Mouse (Mus musculus) G1E (cell line): ENCODE results near the gene Rspry1. TPM values are rescaled to one million over a fixed set of nuclear protein-coding genes. Genes with fewer than 3 reads are reported as not detected.
A peak's percentile ranks its signal among the peaks of the same experiment; 100 is the strongest.

Experiments
- ATAC-seq: 2 replicates; pipeline ENCODE4 v1.8.0; 2016; ENCODE audit warnings: mild to moderate bottlenecking; ENCODE audit not compliant: insufficient number of reproducible peaks, poor library complexity, low FRiP score, severe bottlenecking; ENCODE audit errors: extremely low read depth
- DNase-seq: peaks from one replicate; pipeline ENCODE4 v3.0.0; 2012; ENCODE audit warnings: low spot score
- H3K27me3 ChIP-seq: 2 replicates; pipeline ENCODE4 v1.6.1; 2012; ENCODE audit warnings: mild to moderate bottlenecking, low read length, inconsistent platforms; ENCODE audit not compliant: insufficient read depth
- H3K36me3 ChIP-seq: replicated peaks from 2 replicates; pipeline ENCODE3; 2012; ENCODE audit warnings: mild to moderate bottlenecking, inconsistent platforms
- H3K4me1 ChIP-seq: 2 replicates; pipeline ENCODE4 v1.6.1; 2012; ENCODE audit warnings: low read depth, low read length, inconsistent platforms, mixed read lengths; ENCODE audit not compliant: insufficient read depth
- H3K4me3 ChIP-seq: 2 replicates; pipeline ENCODE4 v1.5.1; 2012; ENCODE audit warnings: low read depth, mild to moderate bottlenecking, inconsistent platforms, low read length, moderate library complexity, mixed read lengths
- H3K9me3 ChIP-seq: replicated peaks from 2 replicates; pipeline ENCODE4 v1.6.1; 2012; ENCODE audit warnings: inconsistent platforms
- CTCF ChIP-seq: IDR thresholded peaks from 2 replicates; pipeline ENCODE4 v1.5.1; 2012; ENCODE audit warnings: low read depth, low read length, inconsistent platforms, mixed read lengths
- GATA1 ChIP-seq: IDR thresholded peaks from 2 replicates; pipeline ENCODE4 v1.6.1; 2012; ENCODE audit warnings: borderline replicate concordance, low read length, inconsistent platforms, mixed read lengths
- GATA2 ChIP-seq: IDR thresholded peaks from 2 replicates; pipeline ENCODE4 v1.6.1; 2012; ENCODE audit warnings: low read depth, low read length, inconsistent platforms, borderline replicate concordance
- POLR2AphosphoS5 ChIP-seq: IDR thresholded peaks from 2 replicates; pipeline ENCODE4 v1.6.1; 2012; ENCODE audit warnings: low read depth, low read length, inconsistent platforms; ENCODE audit not compliant: insufficient replicate concordance
- TAL1 ChIP-seq: conservative IDR thresholded peaks from 2 replicates; pipeline ENCODE4 v1.6.1; 2012; ENCODE audit warnings: low read depth, low read length, inconsistent platforms, mixed read lengths
- polyA plus RNA-seq: library from polyadenylated mRNA; stranded (reverse); fragments of >175 nt; gene quantifications from 2 replicates; pipeline ENCODE4 v1.2.3, GENCODE M21; 2012
- total RNA-seq, 2 experiments: library from RNA; stranded (forward) in 1 of 2; stranded (reverse) in 1 of 2; fragments of 200-1000 nt in 1 of 2; fragments of >200 nt in 1 of 2; fragmentation: Nextera tagmentation in 1 of 2; gene quantifications; 2 replicates each; pipeline ENCODE4 v1.2.3; 2014 to 2017

The Rspry1 gene
- 136 and 144 TPM in 2 replicates for total RNA-seq (2014; fragmentation: Nextera tagmentation)
- 114 and 123 TPM in 2 replicates for total RNA-seq (2017)
- 12.0 and 14.9 TPM in 2 replicates for polyA plus RNA-seq

- peak within 1 kb of the TSS; percentile 84 for H3K4me3 ChIP-seq
- TF ChIP-seq GATA2: no peak
- TF ChIP-seq GATA1: no peak
- DNase-seq: peak; percentile 100
- H3K9me3 ChIP-seq: no peaks in the 10 kb centered on the region
- H3K36me3 ChIP-seq: peaks cover 21% of the 10 kb centered on the region
- peaks cover 35% of the 10 kb centered on the region for H3K4me1 ChIP-seq
- ATAC-seq: peak; percentile 97
- H3K27me3 ChIP-seq: no peaks in the 10 kb centered on the region
Measured at GRCm38 (mm10) chr8:94601607-94602385, at the start of gene Rspry1, which contains the start of gene Fam192a. TSS of gene Rspry1 (plus strand) at chr8:94601937. TSS of gene Fam192a (minus strand) at chr8:94601997.

GRCm38 (mm10) chr8:94552696-94553095 is 49.0 kb upstream of the Rspry1 start:
- peaks cover 23% of the 10 kb centered on the region for H3K4me1 ChIP-seq
- H3K9me3 ChIP-seq: no peaks in the 10 kb centered on the region
- TF ChIP-seq POLR2AphosphoS5 (no peak), GATA1 (no peak), TAL1 (no peak), GATA2 (no peak), CTCF (no peak)
- H3K4me3 ChIP-seq: no peak overlapping the region
- ATAC-seq: no peak
- H3K27me3 ChIP-seq: peaks cover 57% of the 10 kb centered on the region
- DNase-seq: no peak
- H3K36me3 ChIP-seq: no peaks in the 10 kb centered on the region

- DNase-seq: no peak
- peaks cover 75% of the 10 kb centered on the region for H3K27me3 ChIP-seq
- ATAC-seq: no peak
- no peaks in the 10 kb centered on the region for H3K9me3 ChIP-seq
- peaks cover 12% of the 10 kb centered on the region for H3K4me1 ChIP-seq
- no peaks in the 10 kb centered on the region for H3K36me3 ChIP-seq
- H3K4me3 ChIP-seq: no peak overlapping the region
- TF ChIP-seq GATA2 (no peak), POLR2AphosphoS5 (no peak), TAL1 (no peak), CTCF (no peak), GATA1 (no peak)
Measured at GRCm38 (mm10) chr8:94557281-94557680, 44.5 kb upstream of the Rspry1 start.

- H3K36me3 ChIP-seq: no peaks in the 10 kb centered on the region
- no peak overlapping the region for H3K4me3 ChIP-seq
- DNase-seq (no peak), ATAC-seq (no peak)
- no peaks in the 10 kb centered on the region for H3K4me1 ChIP-seq
- TF ChIP-seq GATA1 (no peak), CTCF (no peak), TAL1 (no peak), POLR2AphosphoS5 (no peak), GATA2 (no peak)
- peaks cover 85% of the 10 kb centered on the region for H3K27me3 ChIP-seq
- no peaks in the 10 kb centered on the region for H3K9me3 ChIP-seq
Measured at GRCm38 (mm10) chr8:94561256-94561655, 40.5 kb upstream of the Rspry1 start.

GRCm38 (mm10) chr8:94564421-94564820 is 37.3 kb upstream of the Rspry1 start:
- Histone ChIP-seq H3K9me3 (no peaks in the 10 kb centered on the region), H3K36me3 (no peaks in the 10 kb centered on the region), H3K4me1 (peaks cover 15% of the 10 kb centered on the region), H3K27me3 (peaks cover 74% of the 10 kb centered on the region), H3K4me3 (no peak overlapping the region)
- TF ChIP-seq GATA2: no peak
- TF ChIP-seq POLR2AphosphoS5: no peak
- TF ChIP-seq TAL1: no peak
- TF ChIP-seq CTCF: no peak
- TF ChIP-seq GATA1: no peak
- ATAC-seq (no peak), DNase-seq (no peak)

GRCm38 (mm10) chr8:94566033-94566432 is 35.7 kb upstream of the Rspry1 start:
- Histone ChIP-seq H3K27me3 (peaks cover 62% of the 10 kb centered on the region), H3K4me1 (peaks cover 20% of the 10 kb centered on the region), H3K9me3 (no peaks in the 10 kb centered on the region), H3K36me3 (no peaks in the 10 kb centered on the region), H3K4me3 (no peak overlapping the region)
- no peak for ATAC-seq
- TF ChIP-seq GATA1: no peak
- DNase-seq: no peak
